Mouse (Mus musculus) gastrocnemius, adult 18-20 months (tissue): ENCODE results near the gene Tsen54. TPM values are rescaled to one million over a fixed set of nuclear protein-coding genes. Genes with fewer than 3 reads are reported as not detected.

Source experiments
- DNase-seq: peaks from one replicate; pipeline ENCODE4 v3.0.0; 2021; ENCODE audit warnings: low spot score
- total RNA-seq, 2 experiments: library from RNA; stranded (reverse); gene quantifications; 2 replicates each; pipeline ENCODE4 v1.2.3; 2021

Gene Tsen54
- total RNA-seq, 2 experiments from 2014 or later: 5.0 to 6.5 TPM

DNA sequence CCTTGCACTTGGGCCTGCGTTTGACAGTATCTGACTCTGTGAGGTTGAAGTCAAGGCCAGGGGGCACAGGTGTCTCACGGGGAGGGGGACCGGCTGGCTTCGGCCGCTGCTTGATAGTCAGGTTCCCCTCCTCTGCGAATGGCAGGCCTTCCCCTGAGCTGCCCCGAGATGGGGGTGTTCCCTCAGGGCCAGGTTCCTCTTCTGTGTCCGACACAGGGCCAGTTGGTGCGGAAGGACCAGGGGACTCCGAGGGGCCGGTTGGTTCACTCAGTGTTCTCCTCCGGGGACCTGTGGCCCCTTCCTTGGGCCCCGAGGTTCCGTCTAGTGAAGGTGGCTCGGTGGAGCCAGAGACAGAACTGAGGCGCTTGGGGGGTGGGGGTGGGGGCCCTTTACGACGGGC is 13.5 kb upstream of the Tsen54 start:
- no peak for DNase-seq

DNA sequence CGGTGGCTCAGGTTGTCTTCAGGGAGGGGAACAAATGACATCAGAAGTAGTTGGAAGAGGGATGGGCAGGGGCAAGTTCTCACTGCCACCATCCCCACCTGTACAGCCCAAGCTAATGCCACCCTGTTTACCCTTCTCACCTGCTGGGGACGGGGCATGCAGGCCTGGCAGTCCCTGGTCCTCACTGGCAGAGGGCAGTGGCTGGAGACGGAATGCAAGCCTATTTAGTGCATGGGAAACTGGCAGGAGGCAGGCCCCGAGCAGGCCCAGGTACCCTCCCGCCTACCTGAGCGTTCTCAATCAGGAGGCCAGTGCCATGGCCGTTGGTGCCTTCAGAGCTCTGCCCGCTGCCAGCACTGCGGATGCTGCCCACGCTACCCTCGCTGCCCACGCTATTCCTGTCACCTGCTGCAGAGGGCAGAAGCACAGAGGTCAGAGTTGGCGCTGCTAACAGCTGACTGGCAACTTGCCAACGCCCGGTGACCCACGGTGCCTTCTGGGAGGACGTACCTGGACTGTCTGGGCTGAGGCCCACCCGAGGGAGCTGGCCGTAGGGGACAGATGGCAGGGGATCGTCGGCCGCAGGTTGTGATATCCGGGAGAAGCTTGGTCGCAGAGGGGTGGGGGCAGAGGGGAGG is 11.3 kb upstream of the Tsen54 start:
- no peak for DNase-seq

DNA sequence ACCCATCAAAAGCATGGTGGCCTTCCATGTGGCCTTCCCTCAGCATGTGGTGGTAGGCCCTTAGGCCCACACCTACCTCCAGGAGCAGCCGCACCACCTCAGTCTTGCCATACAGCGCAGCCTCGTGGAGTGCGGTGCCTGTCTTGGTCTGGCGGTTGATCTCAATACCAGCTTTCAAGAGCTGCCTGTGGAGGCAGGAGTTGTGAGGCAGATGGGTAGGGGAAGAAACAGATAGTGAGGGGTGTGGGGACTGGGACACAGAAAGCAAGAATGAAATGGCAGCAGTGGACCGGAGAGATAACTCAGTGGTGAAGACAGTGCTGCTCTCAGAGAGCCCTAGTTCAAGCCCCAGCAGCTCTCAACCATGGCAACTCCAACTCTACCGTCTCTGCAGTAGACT is 9.5 kb upstream of the Tsen54 start:
- no peak for DNase-seq

DNA sequence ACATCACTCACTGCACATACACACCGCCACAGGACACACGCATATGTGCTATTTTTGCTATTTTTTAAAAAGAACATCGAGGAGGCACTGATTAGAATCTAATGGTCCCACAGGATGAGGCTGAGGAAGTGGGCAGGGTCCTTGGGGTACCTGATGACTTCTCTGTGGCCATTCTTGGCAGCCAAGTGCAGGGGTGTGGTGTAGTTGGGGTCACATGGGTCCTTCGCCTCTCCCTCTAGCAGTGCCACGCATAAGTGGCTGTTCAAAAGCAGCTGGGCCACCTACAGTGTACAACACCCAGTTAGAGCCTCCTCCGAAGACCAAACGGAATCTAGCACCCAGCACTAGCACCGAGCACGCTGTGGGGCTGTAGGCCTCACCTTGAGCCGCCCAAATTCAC is 8.4 kb upstream of the Tsen54 start:
- DNase-seq: no peak

DNA sequence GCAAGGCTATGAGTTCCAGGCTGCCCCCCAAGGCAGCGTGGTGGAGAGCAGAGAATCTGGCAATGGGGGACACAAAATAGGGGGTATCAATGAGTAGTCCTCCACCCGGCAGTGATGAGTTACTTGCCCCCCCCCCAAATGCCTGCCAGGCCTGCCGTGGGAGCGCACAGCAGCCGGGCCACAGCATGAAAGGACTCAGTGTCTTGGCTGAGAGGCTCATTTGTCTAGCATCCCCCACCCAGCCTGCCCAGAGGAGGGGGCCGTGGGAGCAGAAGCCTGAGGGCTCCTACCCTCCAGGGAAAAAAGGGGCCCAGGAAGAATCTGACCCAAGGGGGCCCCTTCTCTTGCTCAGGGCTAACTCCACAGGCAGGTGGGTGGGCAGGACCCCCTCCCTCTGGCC is 7.2 kb upstream of the Tsen54 start:
- no peak for DNase-seq

DNA sequence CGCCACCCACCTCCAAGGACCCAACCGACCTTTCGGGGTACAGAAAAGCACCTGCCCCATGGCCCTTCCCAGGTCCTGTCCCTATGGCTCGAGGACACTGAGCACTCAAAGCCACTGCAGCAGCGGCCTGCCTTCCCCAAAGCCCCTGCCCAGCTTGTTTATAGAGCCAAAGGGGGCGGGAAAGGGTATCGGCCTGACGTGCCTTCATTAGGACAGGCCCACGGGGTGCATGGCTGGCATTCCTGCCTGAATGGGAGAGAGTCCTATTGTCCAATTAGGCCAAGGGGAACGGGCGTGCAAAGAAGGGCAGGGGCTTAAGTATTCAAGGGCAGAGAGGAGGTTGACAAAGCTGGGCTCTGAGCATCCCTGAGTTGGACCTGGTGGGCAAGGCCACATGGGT is 6.6 kb upstream of the Tsen54 start:
- no peak for DNase-seq

DNA sequence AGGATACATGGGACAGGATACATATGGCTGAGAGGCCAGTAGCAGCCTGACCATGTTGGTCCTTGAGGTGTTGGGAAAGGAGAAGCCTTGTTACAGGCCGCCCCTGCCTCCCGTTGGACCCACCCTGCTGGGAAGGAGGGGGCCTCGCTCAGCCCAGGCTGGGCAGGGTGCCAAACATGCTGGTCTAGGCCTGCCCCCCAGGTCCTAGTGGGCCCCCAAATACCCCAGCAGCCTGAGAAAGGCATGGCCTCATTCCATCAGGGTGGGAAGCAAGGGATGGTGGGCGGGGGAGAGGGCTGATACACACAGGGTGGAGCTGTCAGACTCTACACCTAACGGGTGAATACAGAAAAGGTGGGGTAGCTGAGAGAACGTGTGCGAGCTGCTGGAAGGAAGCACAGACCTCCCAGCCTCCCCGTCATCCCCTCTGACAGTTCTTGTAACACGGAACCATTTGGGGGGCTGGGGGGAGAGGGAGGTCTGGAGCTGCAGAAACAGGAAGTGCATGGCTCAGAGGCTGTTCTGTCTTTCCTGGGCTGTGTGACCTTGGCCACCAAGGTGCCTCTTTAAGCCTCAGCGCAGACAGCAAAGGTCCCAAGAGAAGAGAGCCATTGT is 5.7 kb upstream of the Tsen54 start:
- no peak for DNase-seq

DNA sequence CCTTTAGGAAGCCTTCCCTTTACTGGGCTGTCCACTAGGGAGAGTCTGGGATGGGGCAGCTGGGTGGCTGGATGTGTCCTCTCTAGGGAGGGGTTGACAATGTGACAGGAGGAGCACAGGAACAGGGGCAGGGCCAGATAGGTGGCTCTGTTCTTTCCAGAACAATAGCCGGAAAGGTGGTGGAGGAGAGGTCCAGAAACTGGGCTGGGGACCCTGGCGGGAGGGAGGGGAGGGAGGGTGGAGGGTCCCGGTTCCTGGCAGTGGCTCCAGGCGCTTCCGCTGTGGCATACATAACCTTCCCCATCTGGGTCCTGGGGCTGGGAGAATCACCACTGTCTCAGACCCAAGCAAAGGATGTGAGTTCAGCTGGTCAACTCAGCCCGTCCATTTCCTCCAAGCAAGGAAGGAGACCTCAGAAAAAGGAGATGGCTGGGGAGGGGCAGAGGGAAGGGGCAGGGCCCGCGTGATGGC is 5.2 kb upstream of the Tsen54 start:
- peak; percentile 27 for DNase-seq

DNA sequence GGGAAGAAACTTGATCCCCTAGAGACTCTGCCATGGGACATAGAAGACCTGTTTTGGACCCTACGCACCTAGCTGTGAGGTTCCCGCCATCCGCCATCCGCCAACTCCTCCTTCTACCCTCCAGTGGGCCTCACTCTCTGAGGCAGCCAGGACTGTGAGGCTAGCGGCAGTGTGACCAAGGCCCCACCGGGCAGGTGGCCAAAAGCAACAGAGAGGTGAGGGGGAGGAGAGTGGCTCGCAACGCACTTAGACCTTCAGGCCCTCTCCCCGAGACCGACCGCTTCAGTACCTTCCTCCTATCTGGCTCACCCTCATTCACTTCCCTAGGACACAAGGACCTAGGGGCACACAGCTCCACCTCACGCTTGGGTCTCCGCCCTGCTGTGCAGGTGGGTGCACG is 4.1 kb upstream of the Tsen54 start:
- DNase-seq: no peak

DNA sequence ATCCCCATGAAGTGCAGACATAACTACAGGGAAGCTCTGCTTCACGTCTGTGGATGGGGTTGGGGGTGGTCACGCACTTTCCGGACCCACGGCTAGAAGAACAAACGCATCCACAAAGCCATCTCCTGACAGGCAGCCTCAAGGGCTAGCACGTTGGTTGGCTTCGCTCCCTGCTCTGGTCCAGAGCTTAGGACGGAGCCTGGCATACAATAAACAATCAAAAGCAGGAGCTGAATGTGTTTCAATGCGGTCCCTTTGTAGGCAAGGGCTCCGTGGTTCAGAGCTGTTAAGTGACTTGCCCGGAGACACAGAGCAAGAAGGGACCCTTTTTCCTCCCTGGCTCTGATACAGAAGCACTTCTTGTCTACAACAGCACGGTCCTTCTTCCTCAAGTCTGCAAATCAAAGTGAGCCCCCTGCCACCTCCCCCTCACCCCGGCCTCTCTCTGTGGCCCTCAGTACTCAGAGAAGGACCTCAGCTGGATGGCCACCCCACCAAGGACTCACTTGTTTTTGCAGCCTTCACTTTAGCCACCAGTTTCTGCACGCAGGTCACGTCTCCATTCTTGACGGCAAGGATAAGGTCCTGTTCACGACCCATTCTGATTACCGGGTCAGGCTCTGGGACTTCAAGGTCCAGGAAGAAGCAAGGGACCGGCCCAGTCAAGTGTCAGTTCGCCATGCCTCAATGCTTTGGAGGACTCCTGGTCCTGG is 3.0 kb upstream of the Tsen54 start:
- DNase-seq: no peak

DNA sequence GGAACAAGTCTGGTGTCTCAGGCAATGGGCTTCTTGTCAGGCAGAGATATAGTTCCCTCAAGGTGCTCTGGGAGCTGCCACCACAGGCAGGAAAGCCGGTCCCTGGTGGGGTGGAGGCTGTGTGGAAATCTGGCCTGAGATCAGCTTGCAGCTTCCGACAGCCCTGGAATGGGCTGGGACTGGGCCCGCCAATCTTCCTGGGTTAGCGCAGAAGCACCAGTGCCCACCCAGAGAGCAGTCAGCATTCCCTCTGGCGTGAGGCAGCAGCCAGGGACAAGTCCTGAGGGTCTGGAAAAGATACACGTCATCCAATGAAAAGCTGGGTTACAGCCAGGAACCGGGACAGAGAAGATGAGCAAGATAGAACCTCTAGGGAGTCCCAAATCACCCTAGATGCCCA is 2.4 kb upstream of the Tsen54 start:
- DNase-seq: no peak

DNA sequence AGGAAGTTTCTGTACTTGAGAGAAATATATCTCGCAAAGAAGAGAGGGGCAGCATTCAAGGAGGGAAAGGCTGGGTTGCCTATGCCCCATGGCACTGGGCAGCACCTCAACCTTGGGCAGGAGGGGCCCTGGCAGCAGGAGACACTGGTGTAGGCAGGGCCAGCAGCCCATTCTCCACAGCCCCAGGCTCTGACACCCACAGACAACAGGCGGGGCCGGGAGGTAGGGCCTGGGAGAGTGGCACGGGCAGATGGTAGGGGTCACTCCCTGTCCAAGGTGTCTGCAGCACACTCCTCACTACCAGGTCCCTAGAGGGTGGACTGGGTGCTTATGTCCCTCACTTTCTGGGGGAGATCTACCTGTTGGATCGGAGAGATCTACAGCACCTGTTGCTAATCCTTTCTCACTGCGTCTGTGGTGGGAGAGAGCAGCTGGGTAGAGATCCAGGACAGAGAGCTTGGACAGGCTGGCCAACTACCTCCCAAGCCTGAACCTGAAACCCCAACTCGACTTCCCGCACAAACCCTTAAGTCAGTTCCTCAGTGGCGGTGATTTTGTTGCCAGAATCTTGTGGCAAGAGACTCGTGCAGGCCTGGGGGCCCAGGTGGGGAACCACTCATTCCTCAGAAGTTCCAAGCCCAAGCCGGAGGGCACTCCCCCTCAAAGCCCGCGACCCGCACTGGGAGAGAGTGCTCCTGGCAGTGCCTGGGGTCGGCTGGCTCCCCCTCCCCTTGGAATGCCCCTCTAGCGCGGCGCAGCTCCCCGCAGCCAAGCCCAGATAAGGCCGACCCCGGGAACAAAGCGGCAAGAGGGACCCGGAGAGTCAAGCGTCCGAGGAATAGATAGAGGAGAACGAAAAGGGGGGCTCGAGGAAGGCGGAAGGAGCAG is 1.7 kb upstream of the Tsen54 start:
- no peak for DNase-seq

DNA sequence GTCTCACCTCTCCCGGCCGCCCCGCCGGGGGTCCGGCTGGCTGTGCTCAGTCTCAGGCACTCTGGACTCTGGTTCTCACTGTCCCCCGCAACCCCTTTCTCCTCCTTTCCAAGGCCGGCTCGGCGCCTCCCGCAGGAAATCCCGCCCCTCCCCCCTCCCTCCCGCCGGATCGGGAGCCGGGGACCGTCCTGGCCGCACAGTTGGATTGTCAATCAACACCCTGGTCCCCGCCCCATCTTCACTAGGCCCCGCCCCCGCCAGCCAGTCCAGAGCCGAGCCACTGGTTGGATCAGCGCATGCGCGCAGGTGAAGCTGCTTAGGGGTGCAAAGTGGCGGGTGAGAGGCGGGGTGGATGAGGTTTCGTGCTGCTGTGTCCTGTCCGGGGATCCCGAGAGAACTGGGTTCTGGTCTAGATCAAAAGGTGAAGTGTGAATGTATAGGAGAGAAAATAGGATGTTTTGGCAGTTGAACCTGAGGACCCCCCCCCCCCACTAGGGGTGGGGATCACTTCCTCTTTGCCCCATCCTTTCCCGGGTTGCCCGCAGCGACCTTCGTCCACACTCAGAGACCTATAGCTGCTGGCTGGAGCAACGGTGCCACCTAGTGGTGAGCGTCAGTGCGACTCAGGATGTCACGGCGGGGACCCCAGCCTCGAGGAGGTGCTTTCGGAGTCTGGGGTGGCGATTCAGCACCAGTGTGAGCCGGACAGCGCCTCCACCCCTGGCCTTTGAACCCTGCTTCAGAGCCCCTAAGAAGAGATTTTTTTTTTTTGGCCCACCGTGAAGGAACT is 822 bp upstream of the Tsen54 start, which contains the start of gene Caskin2:
TSS of gene Caskin2 (minus strand) at position 133 of the 790 bp plus-strand sequence.
- DNase-seq: peak; percentile 95

DNA sequence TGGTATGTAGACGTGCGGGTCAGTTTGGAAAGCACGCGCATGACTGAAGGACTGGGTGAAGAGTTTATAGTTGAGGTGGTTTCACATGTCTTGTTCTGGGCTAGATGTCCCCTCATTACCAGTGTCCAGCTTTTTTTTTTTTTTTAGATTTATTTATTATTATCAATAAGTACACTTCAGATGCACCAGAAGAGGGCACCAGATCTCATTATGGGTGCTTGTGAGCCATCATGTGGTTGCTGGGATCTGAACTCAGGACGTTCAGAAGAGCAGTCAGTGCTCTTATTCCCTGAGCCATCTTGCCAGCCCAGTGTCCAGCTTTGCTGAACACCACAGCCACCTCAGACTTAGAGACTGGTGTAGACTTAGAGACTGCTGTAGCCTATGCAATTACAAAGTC is 2.8 kb downstream of the Tsen54 start:
- DNase-seq: no peak

DNA sequence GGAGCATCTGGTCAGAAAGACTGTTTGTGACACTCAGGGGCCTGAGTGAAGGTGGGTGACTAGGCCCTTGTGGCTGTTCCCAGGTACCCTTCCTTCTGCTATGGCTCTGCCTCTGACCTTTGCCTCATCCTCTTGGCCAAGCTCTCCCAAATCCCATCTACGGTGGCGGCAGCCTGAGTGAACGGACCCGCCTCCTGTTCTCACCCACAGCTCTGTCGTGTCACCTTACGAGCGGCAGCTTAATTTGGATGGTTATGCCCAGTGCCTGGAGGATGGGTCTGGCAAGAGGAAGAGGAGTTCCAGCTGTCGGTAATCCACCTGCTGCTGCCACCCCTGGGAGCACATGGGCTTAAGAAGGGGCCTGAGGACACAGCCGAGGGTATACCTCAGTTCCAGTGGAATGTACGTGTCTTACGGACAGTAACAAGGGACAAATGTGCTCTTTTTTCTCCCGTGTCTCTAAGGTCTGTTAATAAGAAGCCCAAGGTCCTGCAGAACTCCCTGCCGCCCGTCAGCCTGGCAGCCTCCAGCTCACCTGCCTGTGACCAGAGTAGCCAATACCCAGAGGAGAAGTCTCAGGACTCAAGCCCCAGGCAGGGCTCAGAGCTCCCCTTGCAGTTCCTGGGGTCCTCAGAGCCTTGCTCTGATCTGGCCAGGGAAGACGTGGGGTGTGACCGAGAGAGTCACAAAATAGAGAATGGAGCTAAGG is 5.5 kb downstream of the Tsen54 start:
- peak; percentile 44 for DNase-seq

DNA sequence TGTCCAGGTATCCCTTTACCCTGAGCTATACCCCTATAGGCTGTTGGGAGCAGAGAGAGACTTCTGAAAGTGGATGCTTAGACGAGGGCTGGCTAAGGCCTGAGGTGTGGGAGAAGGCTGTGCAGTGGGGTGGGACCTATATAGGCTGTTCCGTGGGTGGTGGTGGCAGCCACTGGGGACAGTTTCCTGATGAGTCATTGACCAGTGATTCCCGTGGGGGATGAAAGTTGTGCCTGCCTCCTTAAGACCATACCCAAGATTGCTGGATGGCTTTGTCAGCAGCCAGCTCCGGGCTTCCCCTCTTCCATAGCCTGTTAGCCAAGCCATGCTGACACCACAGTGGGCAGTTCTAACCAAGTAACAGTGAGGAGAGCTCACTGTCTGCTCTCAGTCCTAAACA is 6.5 kb downstream of the Tsen54 start:
- DNase-seq: no peak

DNA sequence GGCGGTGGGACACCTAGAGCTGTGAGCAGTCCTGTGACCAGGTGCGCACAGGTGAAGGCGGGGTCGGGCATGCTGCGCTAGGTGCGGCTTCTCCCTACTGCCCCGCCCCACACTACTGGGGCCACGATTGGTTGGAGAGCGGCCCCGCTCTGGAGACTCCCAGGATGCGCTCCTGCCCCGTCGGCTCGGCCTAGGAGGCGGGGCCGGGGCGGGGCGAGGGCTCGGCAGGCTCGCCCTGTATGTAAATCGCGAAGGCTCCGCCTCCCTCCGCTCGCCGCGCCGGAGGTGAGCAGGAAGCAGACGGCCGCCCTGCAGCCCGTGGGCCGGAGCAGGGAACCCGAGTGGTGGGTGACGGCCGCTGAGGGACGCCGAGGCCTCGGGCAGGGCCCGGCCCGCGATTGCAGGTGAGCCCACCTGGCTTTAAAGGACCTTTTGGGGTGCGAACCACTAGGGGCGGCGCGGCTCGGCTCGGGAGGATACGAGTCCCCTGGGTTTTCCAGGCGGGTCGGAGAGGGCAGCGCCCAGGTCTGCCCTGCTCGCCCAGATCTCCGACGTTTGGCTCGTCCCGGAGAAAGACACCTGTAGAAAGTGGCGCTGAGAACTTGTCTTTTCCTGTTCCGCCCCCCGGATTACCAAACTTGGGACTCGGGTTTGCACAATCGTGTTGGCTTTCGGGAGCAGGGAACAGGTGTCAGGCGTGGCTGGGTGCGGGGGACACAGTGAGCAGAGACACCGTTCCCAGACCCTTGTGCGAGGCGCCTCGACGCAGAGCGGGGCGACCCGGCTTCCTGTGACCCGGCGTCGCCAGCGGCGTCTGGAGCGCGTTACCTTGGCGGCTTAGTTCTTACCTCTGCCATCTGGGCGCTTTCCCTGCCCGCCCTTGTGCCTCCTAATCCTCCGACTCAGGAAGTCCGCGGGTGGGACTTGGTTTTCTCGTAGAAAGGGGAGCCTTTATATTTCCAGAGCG is 9.5 kb downstream of the Tsen54 start, which contains the start of gene Llgl2:
TSS of gene Llgl2 (plus strand) at position 276 of the 967 bp plus-strand sequence.
- DNase-seq: peak; percentile 80

DNA sequence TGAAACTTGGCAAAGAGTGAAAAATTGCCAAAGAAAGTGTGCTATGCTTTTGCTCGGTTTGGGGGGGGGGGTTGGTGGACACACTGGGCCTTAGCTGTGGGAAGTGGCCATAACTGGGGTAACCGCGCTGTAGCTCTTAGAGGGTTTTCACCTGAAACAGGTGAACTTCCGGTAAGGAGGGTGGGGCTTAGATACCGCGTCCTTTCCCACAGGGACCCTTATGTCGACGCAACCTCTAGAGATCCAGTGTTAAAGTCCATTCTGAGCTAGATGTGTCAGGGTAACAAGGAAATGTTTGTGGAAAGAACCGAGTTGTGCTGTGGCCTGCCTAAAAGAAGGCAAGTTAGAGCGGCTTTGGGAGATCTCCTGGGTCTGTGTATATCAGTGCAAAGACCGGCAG is 10.3 kb downstream of the Tsen54 start:
- DNase-seq: no peak

DNA sequence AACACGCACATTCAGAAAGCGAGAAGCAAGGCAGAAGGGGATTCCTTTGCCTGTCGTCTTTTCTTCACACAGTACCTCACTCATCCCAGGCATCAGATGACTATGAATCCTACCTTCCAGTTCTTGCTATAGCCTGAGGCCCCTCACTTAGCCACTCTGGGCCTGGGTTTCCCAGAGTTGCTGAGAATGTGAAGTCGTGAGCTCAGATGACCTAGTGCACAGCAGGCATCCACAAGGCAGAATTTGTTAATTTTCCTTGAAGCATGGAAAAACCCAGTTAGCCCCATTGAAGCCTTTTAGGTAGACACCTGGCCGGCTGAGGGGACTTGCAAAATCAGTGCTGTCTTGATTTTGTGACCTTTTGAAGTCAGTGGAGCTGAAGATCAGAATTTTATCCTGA is 12.0 kb downstream of the Tsen54 start:
- DNase-seq: no peak
